Mouse (Mus musculus) hematopoietic stem cell, adult 5-6 weeks (primary cell): ENCODE measurements at regions not wholly inside any gene's neighbourhood (a gene's known extent, or its start where the extent isn't known, plus 50 kb on each side); places are given as distances from the start of the nearest gene placed in this dataset.
A peak's percentile ranks its signal among the peaks of the same experiment; 100 is the strongest.
"Not testable (repeated sequence)": the region's sequence is repeated elsewhere in the genome, so short reads cannot be mapped to it uniquely, and the experiment has no call there.

Experiments used
- ATAC-seq, 2 experiments: fragments of 125-278 bp in 1 of 2; replicated peaks in 1 of 2; 2 replicates each; pipeline ENCODE4 v1.8.0; 2016 to 2017; ENCODE audit warnings: inconsistent platforms in 2 of 2, mild to moderate bottlenecking in 2 of 2, moderate number of reproducible peaks in 2 of 2, low read depth in 1 of 2, moderate TSS enrichment in 1 of 2; ENCODE audit not compliant: low FRiP score in 2 of 2, poor library complexity in 2 of 2, severe bottlenecking in 2 of 2, insufficient read depth in 1 of 2, low TSS enrichment in 1 of 2

GRCm38 (mm10) chr13:65375273-65375672 lies 96.7 kb downstream of the Zfp369 start:
- ATAC-seq: peak in 1 of 2 experiments; percentile 62; a peak in 1 of 4 replicates

GRCm38 (mm10) chr13:65379411-65379810 lies 100.8 kb downstream of the Zfp369 start:
- ATAC-seq: not testable (repeated sequence)

GRCm38 (mm10) chr13:65414990-65415389 lies 97.5 kb upstream of the Gm10139 start:
- ATAC-seq: not testable (repeated sequence)

- ATAC-seq: not testable (repeated sequence)
These were observed 92.3 kb upstream of the Gm10139 start for GRCm38 (mm10) chr13:65420201-65420600.
